Comparison of ENCODE assay signal across 11 mouse cellular contexts in the genomic region with DNA sequence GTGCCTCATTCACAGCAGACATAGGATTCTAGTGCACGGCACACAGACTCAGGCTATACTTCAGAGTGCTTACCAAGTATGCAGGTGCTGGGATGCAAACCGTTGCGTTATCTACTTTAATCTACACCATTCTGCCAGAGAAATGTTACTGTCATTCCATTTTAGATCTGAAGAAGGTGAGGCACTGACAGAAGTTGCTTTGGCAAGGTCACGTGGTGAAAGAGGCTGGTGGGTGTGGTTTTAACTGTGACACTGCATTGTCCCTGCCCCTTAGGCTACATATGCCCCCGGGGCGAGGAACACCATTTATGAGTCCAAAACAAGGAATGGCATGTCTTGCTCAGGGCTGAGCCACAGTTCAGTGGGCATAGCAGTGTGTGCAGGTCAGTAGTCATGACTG. TPM values are rescaled to one million over a fixed set of nuclear protein-coding genes. Genes with fewer than 3 reads are reported as not detected.
A peak's percentile ranks its signal among the peaks of the same experiment; 100 is the strongest.
DNase-seq lines count a peak whose midpoint lies in the region; ATAC-seq and TF ChIP-seq lines count a peak whose summit lies in the region.
"Had no signal": no experiment of that assay in that cellular context is flagged by ENCODE, and none has a peak within 500 bp of the region (broad histone marks: within the 10 kb centered on the region; RNA-seq: fewer than 3 reads in every experiment).

No protein-coding gene starts in this region.

- no peak overlapping the region for H3K9ac ChIP-seq in embryonic facial prominence, embryonic 14.5 days (ENCODE audit: low read depth, low read length)
- H3K9ac ChIP-seq in stomach, embryonic 14.5 days (replicated peaks; ENCODE audit: low read depth, low read length), result no peak overlapping the region
- no peak overlapping the region for H3K9ac ChIP-seq in forebrain, embryonic 12.5 days
- H3K9ac ChIP-seq: forebrain, embryonic 13.5 days had no signal

- H3K4me1 ChIP-seq in embryonic facial prominence, embryonic 14.5 days (ENCODE audit: control insufficient read depth, insufficient read depth, low read length), result peaks cover 81% of the 10 kb centered on the region
- H3K4me1 ChIP-seq in stomach, embryonic 14.5 days (ENCODE audit: control insufficient read depth, insufficient read depth, low read length), result peaks cover 31% of the 10 kb centered on the region
- peaks cover 6% of the 10 kb centered on the region for H3K4me1 ChIP-seq in forebrain, embryonic 12.5 days

- no peaks in the 10 kb centered on the region for H3K36me3 ChIP-seq in embryonic facial prominence, embryonic 14.5 days (ENCODE audit: control insufficient read depth, insufficient read depth, low read length)
- H3K36me3 ChIP-seq in stomach, embryonic 14.5 days (ENCODE audit: control insufficient read depth, insufficient read depth, low read length), result no peaks in the 10 kb centered on the region
- no peaks in the 10 kb centered on the region for H3K36me3 ChIP-seq in forebrain, embryonic 12.5 days (replicated peaks)

- H3K27me3 ChIP-seq in embryonic facial prominence, embryonic 14.5 days (replicated peaks; ENCODE audit: control insufficient read depth, insufficient read depth, low read length), result no peaks in the 10 kb centered on the region
- no peaks in the 10 kb centered on the region for H3K27me3 ChIP-seq in stomach, embryonic 14.5 days (ENCODE audit: control insufficient read depth, insufficient read depth, low read length)
- H3K27me3 ChIP-seq in forebrain, embryonic 12.5 days, result peaks cover 6% of the 10 kb centered on the region; the same call in 1 of the 2 replicates
- H3K27me3 ChIP-seq: forebrain, embryonic 13.5 days had no signal

- DNase-seq in gastrocnemius, adult 2 months, result no peak
- no peak for DNase-seq in gastrocnemius, adult 18-20 months (ENCODE audit: low spot score)
- no peak for DNase-seq in layer of hippocampus, adult 2 months (ENCODE audit: low spot score in 2 of 2)
- DNase-seq in layer of hippocampus, adult 11-12 months (ENCODE audit: low spot score), result no peak
- no peak for DNase-seq in embryonic facial prominence, embryonic 14.5 days (ENCODE audit: low spot score)
- DNase-seq in frontal cortex, postnatal 25 days (ENCODE audit: low spot score in 2 of 2), result no peak
- DNase-seq: cerebellum, adult 8-10 months; right cerebral cortex, postnatal 4 days had no signal

- no peaks in the 10 kb centered on the region for H3K9me3 ChIP-seq in embryonic facial prominence, embryonic 14.5 days (ENCODE audit: control insufficient read depth, low read length)
- no peaks in the 10 kb centered on the region for H3K9me3 ChIP-seq in stomach, embryonic 14.5 days (ENCODE audit: control insufficient read depth, low read depth, low read length)
- no peaks in the 10 kb centered on the region for H3K9me3 ChIP-seq in forebrain, embryonic 12.5 days
- H3K9me3 ChIP-seq: forebrain, embryonic 13.5 days had no signal

- no peak for TF ChIP-seq CTCF in gastrocnemius, adult 2 months (IDR thresholded peaks at IDR 0.05)
- no peak for TF ChIP-seq CTCF in layer of hippocampus, adult 2 months (conservative IDR thresholded peaks at IDR 0.05)

- no peak overlapping the region for H3K4me2 ChIP-seq in embryonic facial prominence, embryonic 14.5 days (ENCODE audit: low read depth, low read length)
- no peak overlapping the region for H3K4me2 ChIP-seq in stomach, embryonic 14.5 days (replicated peaks; ENCODE audit: low read depth, low read length)
- H3K4me2 ChIP-seq in forebrain, embryonic 12.5 days, result no peak overlapping the region
- H3K4me2 ChIP-seq: forebrain, embryonic 13.5 days had no signal

- WGBS in embryonic facial prominence, embryonic 14.5 days, result 80% methylated on average over 6 of the region's 6 CpGs
- WGBS in stomach, embryonic 14.5 days, result 86% methylated on average over 6 of the region's 6 CpGs
- 87% methylated on average over 6 of the region's 6 CpGs for WGBS in forebrain, embryonic 12.5 days

- intact Hi-C loops in gastrocnemius, adult 2 months (cut with DNase I), result no loop called here

- H3K27ac ChIP-seq in gastrocnemius, adult 2 months, result peak overlapping the region; percentile 86
- peak overlapping the region; percentile 84 for H3K27ac ChIP-seq in layer of hippocampus, adult 2 months
- H3K27ac ChIP-seq in embryonic facial prominence, embryonic 14.5 days (replicated peaks; ENCODE audit: low read depth, low read length), result peak overlapping the region; percentile 79
- H3K27ac ChIP-seq in stomach, embryonic 14.5 days (ENCODE audit: low read length), result peak overlapping the region; percentile 64; the same call in 1 of the 2 replicates
- no peak overlapping the region for H3K27ac ChIP-seq in forebrain, embryonic 12.5 days
- H3K27ac ChIP-seq: forebrain, embryonic 13.5 days had no signal

- no peak overlapping the region for H3K4me3 ChIP-seq in gastrocnemius, adult 2 months
- no peak overlapping the region for H3K4me3 ChIP-seq in layer of hippocampus, adult 2 months
- no peak overlapping the region for H3K4me3 ChIP-seq in embryonic facial prominence, embryonic 14.5 days (ENCODE audit: low read depth, low read length)
- no peak overlapping the region for H3K4me3 ChIP-seq in stomach, embryonic 14.5 days (ENCODE audit: low read depth, low read length)
- no peak overlapping the region for H3K4me3 ChIP-seq in forebrain, embryonic 12.5 days (replicated peaks)
- H3K4me3 ChIP-seq: forebrain, embryonic 13.5 days had no signal

- no peak for ATAC-seq in embryonic facial prominence, embryonic 14.5 days (ENCODE audit: low read depth)
- no peak for ATAC-seq in stomach, embryonic 14.5 days (ENCODE audit: insufficient number of reproducible peaks, insufficient read depth, low FRiP score, low read depth)
- no peak for ATAC-seq in forebrain, embryonic 12.5 days (ENCODE audit: low FRiP score)
- ATAC-seq: forebrain, embryonic 13.5 days had no signal

RNA-seq across cellular contexts. Expression of a gene that starts 16.7 kb away (rescaled TPM):
- total RNA-seq in gastrocnemius, adult 2 months (2021), result 100 to 1,000 TPM; 676 to 777 TPM
- total RNA-seq in gastrocnemius, adult 18-20 months (2021), result 100 to 1,000 TPM; 526 to 574 TPM
- 10 to 100 TPM; 46.5 to 49.1 TPM for total RNA-seq in layer of hippocampus, adult 2 months (2021)
- 359 and 397 TPM in 2 replicates for polyA plus RNA-seq in embryonic facial prominence, embryonic 14.5 days (2014; fragmentation: Nextera tagmentation; extraction: Ambion mirVana)
- 204 and 219 TPM in 2 replicates for polyA plus RNA-seq in stomach, embryonic 14.5 days (2014; fragmentation: Nextera tagmentation; extraction: Ambion mirVana)
- 27.2 and 32.7 TPM in 2 replicates for polyA plus RNA-seq in forebrain, embryonic 12.5 days (2016; fragmentation: Nextera tagmentation; extraction: Ambion mirVana)

Comparison
In these comparisons a context has a peak if more than half of its experiments do, and no peak if none do; other contexts are left out.
1. RNA of a gene that starts 16.7 kb away (total RNA-seq): 676 to 777 TPM in gastrocnemius, adult 2 months and 526 to 574 TPM in gastrocnemius, adult 18-20 months; 46.5 to 49.1 TPM in layer of hippocampus, adult 2 months; every median in the first group is over 10 times any median in the second.